Mouse (Mus musculus): ENCODE data around the gene Ahcyl2. TPM values are rescaled to one million over a fixed set of nuclear protein-coding genes. Genes with fewer than 3 reads are reported as not detected.

Ahcyl2 gene
- polyA plus RNA-seq (2015; fragmentation: Nextera tagmentation; extraction: Ambion mirVana): 21.9 and 22.9 TPM in 2 replicates

DNA sequence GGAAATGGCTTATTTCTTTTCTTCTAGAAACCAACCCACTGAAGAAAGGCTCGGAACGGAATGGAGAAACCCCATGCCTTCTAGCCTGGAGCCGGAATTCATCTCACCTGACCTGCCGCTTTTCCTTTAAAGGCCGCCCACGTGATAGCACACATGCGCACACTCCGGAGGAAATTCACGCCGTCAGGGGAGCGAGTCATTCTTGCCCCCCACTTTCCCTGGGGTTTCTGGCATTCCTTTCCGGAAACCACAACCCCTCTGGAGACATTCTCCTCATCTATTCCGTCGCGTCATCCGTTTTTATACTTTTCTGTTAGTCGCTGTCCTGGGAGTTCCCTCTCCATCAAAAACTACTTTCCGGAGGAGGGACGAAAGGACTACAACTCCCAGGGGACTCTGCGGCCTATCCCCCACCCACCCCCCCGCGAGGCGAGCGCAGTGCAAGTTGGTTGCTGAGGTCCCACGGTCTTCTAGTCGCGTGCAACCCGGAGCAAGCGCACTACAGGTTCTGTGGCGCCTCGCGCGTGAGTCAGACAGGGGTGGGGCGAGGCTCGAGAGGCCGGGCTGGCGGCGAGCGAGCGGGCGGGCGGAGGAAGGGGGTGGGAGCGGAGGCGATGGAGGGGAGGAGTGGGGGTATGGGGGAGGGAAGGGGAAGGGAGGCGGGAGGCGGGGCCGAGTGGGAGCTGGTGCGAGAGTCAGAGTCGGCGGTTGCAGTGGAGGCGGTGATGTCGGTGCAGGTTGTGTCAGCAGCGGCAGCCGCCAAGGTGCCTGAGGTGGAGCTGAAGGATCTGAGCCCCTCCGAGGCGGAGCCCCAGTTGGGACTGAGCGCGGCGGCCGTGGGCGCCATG is at the start of gene Ahcyl2:
Gene Ahcyl2 (plus strand): TSS at position 199 of the 848 bp plus-strand sequence.

DNA sequence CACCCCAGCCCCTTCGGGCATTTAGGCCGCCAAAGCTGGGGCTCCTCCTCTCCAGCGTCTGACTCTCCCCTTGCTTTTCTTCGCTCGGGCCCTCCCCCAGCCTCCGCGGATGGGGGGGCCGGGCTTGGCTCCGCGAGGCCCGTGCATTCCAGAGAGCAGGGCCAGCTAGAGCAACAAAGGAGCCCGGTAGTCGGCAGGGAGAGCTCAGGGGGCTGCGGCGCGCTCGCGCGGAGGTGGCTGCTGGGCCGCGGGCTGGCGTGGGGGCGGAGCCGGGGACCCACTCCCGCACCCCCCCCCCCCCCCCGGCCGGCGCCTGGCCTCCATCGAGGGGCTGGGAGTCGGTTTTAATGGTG is 32.5 kb upstream of the Ahcyl2 start, which contains the start of gene Smo:
Gene Smo (plus strand): TSS at position 168 of the 353 bp plus-strand sequence.

DNA sequence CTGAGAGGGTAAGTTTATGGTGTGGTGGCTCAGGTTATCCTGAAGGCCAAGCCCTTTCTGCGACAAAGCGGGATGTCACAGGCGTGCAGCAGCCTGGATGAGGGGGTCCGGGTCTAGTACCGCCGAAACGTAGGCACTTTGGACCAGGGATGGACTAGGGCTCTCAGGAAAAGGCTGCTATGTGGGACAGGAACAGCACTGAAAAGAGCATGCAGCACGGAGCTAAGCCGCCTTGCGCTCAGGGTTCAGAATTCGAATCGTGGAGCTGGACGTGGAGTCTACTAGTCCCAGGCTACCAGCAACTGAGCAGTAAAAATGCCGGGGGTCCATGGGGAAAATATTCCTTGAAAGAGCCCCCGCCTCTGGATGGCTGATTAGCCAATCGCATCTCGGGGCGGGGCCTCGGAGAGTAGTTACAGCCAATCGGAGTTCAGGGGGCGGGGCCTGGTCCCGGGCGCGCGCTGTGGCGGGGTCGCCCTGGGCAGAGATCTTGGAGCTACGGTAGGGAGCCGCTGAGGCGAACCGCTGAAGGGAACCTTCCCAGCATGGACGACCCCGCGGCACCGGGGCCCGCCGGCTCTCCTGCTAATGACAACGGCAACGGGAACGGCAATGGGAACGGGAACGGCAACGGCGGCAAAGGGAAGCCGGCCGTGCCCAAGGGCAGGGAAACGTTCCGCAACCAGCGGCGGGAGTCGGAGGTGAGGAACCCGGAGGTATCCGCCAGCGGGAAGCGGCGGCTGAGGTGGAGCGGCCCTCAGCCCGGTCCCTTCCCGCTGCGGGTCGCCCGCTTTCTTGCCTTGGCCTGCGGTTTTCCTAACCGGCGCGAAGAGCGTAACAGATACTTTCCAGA is 148.9 kb downstream of the Ahcyl2 start, which contains the start of gene Strip2:
Gene Strip2 (plus strand): TSS at position 483 of the 853 bp plus-strand sequence.

Other genes with a start within 250 kb of the Ahcyl2 start
- gene Irf5, start 241.4 kb upstream of the Ahcyl2 start, polyA plus RNA-seq (2015; fragmentation: Nextera tagmentation; extraction: Ambion mirVana): 3.1 and 3.7 TPM in 2 replicates
- 51.4 and 53.3 TPM in 2 replicates for gene Tnpo3, start 158.1 kb upstream of the Ahcyl2 start, polyA plus RNA-seq (2015; fragmentation: Nextera tagmentation; extraction: Ambion mirVana)
- 27.5 and 28.9 TPM in 2 replicates for gene Tspan33, start 73.8 kb upstream of the Ahcyl2 start, polyA plus RNA-seq (2015; fragmentation: Nextera tagmentation; extraction: Ambion mirVana)
- 11.9 and 12.0 TPM in 2 replicates for gene Smo, start 32.5 kb upstream of the Ahcyl2 start, polyA plus RNA-seq (2015; fragmentation: Nextera tagmentation; extraction: Ambion mirVana)
- gene Strip2, start 149.0 kb downstream of the Ahcyl2 start, polyA plus RNA-seq (2015; fragmentation: Nextera tagmentation; extraction: Ambion mirVana): 5.8 and 6.1 TPM in 2 replicates